Mouse (Mus musculus) layer of hippocampus, postnatal 36 days (tissue): ENCODE measurements at regions not wholly inside any gene's neighbourhood (a gene's known extent, or its start where the extent isn't known, plus 50 kb on each side); places are given as distances from the start of the nearest gene placed in this dataset.
"Not testable (repeated sequence)": the region's sequence is repeated elsewhere in the genome, so short reads cannot be mapped to it uniquely, and the experiment has no call there.

Experiments
- DNase-seq, 2 experiments: peaks; one replicate each; pipeline ENCODE4 v3.0.0; 2022

GRCm38 (mm10) chr2:17845447-17846092 is 114.3 kb upstream of the Nebl start:
- not testable (repeated sequence) for DNase-seq

DNA sequence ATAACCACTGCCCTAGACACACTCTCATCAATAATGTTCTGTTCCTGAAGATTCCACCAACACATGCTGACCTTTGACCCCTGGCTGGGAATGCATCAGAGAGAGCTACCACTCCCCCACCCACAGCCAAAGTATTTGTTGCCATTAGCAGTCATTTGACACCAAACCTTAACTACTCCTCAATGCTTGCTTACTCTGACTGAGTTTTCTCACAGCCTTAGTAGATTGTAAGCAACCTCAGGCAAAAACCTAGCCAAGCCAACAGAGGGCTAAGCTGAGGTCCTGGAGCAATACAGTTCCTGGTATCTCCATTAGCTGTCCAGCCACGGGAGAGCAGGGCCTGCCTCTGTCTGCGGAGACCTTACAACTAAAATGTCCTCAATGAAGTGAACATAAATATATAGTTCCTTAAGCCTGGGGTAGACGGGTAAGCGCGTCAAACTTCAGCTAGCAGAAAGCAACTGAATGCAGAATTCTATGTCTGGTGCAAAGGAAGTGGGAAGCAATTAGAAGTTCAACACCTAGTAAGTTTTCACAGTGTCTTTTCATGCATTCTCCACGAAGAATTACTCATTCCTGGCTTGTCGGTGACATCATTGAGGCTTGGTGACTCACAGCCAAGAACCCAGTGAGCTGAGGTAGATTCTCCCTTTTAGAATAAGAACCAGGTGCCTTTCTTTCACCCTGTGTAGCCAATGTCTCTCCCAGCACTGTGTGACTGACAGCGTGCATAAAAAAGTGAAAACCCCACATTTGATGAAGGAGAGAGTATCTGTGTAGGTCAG is 113.6 kb upstream of the Nebl start:
- no peak for DNase-seq

DNA sequence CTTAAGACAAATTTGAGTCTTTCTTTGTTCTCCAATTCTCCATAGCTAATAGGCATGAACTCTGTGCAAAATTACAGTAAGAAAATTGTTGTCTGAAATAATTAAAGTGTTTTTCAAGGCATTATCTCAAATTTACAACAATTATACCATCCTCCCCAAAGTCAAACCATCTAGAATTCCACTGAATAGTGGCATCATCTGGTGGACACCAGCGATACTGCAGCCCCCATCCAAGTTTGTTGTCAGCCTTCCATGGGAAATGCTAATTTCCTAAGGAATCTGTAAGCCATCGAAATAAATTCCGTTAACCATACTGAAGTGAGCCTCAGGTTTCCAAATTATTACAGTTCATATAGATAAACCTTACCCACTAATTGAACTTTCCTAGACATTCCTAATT is 110.7 kb upstream of the Nebl start:
- DNase-seq, result peak in 1 of 2 experiments; percentile 33

- DNase-seq, result no peak
These were observed 110.3 kb upstream of the Nebl start for GRCm38 (mm10) chr2:17841546-17841945.

GRCm38 (mm10) chr2:17840941-17841498 is 109.8 kb upstream of the Nebl start:
- no peak for DNase-seq

GRCm38 (mm10) chr2:17839649-17840048 is 108.4 kb upstream of the Nebl start:
- DNase-seq, result no peak

- peak in 1 of 2 experiments; percentile 37 for DNase-seq
These were observed 107.8 kb upstream of the Nebl start for GRCm38 (mm10) chr2:17838859-17839581.

- no peak for DNase-seq
These were observed 107.1 kb upstream of the Nebl start for GRCm38 (mm10) chr2:17838381-17838680.

DNA sequence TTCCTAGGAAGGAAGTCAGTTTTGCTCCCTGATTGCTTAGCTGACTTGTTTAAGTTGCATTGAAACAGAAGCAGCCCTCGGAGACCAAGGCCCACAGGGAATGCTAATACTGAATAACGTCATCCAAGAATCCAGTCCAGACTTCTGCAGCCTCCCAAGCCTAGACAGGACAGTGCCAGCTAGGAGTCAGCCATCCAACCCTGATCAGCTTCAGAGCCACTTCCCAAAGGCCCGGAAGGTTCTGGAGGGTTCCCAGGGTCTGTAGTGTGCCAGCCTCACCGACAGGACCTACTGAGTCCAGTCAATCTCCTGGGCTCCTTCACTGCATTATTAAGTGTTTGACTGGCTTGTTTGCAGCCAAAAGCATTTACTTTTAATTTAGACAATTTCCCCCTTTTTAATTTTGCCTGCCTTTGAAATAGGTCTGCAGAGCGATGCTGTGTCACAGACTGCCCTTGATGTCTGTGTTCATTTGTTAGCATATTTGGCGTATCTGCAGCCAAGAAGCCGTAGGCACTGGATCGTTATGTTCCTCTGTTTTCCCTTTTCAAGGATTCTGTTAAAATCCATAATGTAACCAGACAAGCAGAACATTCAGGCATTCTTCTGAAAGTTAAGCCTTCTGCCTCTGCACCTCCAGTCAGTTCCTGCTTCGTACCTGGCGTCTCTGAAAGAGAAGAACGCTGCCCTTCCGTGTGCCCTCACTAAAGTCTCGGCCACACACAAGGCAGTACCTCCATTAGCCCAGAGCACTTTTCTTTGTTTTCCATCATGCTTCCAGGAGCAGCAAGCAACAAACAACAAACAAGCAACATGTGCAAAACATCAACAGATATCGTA is 106.5 kb upstream of the Nebl start:
- DNase-seq, result no peak

DNA sequence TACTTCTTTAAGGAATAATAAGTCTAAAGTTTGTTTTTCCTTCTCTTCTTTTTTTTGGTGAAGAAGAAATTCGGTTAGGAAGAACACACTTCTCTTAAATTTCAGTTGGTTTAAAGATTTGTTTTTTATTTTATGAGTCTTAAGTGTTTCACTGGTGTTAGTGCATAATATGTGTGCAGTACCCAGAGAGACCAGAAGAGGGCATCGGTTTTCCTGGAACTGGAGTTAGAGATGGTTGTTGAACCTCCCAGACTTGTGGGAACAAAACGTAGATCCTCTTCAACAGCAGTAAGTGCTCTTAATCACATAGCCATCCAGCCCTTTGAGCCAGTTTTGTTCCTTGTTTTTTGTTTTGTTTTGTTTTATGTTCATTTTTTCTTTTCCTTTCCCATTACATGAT is 101.5 kb upstream of the Nebl start:
- DNase-seq, result no peak

DNA sequence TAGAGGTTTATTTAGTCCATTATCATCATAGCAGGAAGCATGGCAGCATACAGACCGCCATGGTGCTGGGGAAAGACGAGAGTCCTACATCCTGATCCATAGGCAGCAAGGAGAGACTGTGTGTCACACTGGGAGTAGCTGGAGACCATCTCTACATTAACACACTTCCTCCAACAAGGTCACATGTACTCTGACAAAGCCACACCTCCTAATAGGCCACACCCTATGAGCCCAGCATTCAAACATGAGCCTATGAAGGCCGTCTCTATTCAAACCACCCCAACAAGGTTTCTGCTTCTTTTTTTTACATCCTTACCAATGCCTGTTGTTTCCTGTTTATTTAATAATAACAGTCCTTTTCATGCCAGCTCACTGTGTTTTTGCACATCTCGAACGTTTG is 99.0 kb upstream of the Nebl start:
- DNase-seq, result no peak

GRCm38 (mm10) chr2:17825271-17825670 is 94.0 kb upstream of the Nebl start:
- no peak for DNase-seq

GRCm38 (mm10) chr2:17824176-17824575 is 92.9 kb upstream of the Nebl start:
- DNase-seq, result no peak

DNA sequence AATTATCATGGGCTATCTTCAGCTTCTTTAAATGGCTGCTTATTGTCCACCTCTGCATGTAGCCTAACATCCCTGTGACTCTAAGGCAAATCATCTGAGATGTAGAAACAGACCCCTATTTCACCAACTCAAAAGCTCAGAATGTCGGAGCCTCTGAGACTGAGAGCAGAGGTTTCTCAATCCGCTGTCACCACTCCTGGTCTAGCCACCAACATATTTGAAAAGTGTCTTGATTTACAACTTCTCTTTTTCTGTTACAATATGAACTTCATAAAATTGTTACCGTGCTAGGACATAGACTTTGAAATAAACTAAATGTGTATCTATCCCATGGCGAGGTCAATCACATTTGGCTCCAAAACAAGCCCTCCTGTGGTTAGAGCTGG is 91.3 kb upstream of the Nebl start:
- no peak for DNase-seq

- no peak for DNase-seq
These were observed 90.8 kb upstream of the Nebl start for GRCm38 (mm10) chr2:17821878-17822620.

DNA sequence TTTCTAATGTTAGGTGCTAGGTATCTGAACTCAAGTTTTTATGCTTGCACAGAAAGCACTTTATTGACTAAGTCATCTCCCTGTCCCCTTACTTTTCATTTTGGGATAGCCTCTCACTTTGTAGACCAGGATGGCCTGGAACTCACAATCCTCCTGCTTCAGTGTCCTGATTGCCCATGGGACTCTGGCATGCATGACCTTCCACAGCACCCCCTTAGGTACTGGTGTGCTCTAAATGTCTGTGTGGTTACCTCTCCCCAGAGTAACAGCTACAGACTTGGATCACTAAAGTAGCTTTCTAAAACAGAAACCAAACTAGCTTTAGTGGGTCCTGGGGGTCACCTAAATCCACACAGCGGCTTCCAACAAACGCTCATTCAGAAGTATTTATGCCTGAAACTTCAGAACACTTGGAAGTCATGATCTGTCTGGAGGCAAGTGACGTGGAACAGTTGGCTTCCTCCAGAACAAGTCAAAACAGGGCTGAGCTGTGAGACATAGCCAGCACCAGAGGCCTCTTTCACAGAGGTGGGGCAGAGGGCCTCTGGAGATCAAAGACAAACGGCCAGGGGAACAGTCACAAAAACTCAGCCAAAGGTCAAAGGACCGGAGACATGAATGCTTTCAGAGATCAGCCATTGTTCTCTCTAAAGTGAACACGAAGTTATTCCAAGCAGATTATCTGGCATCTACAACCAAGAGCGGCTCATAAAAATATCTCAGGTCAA is 80.8 kb upstream of the Nebl start:
- no peak for DNase-seq
